Mouse (Mus musculus) olfactory bulb, adult 2 months (tissue): ENCODE measurements around the gene Arhgef3.

Source experiments
- CTCF ChIP-seq: fragments of 200-500 bp; IDR thresholded peaks from 2 replicates; pipeline ENCODE4 v1.5.1; 2012; ENCODE audit warnings: low read depth, mild to moderate bottlenecking, low read length, moderate library complexity; ENCODE audit not compliant: insufficient read depth
- POLR2A ChIP-seq: fragments of 200-500 bp; IDR thresholded peaks from 2 replicates; pipeline ENCODE4 v1.6.1; 2012; ENCODE audit warnings: mild to moderate bottlenecking, low read depth, low read length, moderate library complexity; ENCODE audit not compliant: insufficient read depth

- TF ChIP-seq CTCF (no peak), POLR2A (no peak)
Observed at GRCm38 (mm10) chr14:27122646-27123045, 7.9 kb downstream of the Arhgef3 start.
